Comparison of ENCODE assay signal across 13 mouse cellular contexts in genomic region chr7:120272110-120272509, GRCm38 (mm10). TPM values are rescaled to one million over a fixed set of nuclear protein-coding genes. Genes with fewer than 3 reads are reported as not detected.
DNase-seq lines count a peak whose midpoint lies in the region; ATAC-seq and TF ChIP-seq lines count a peak whose summit lies in the region.
"Had no signal": no experiment of that assay in that cellular context is flagged by ENCODE, and none has a peak within 500 bp of the region (broad histone marks: within the 10 kb centered on the region; RNA-seq: fewer than 3 reads in every experiment).

No protein-coding gene starts in this region.

- no peak overlapping the region for H3K27ac ChIP-seq in kidney, adult 2 months (ENCODE audit: insufficient read depth, low read depth, low read length)
- H3K27ac ChIP-seq in kidney, embryonic 14.5 days (ENCODE audit: low read depth, low read length): no peak overlapping the region
- no peak overlapping the region for H3K27ac ChIP-seq in cerebellum, adult 2 months (ENCODE audit: insufficient read depth, low read length)
- H3K27ac ChIP-seq: heart, embryonic 10.5 days; intestine, embryonic 15.5 days had no signal

- DNase-seq in kidney, adult 2 months: peak; percentile 8
- DNase-seq in brain, adult 2 months (ENCODE audit: low read depth, low spot score): peak; percentile 64
- DNase-seq in cerebellum, adult 2 months: peak; percentile 19 to 63
- DNase-seq in layer of hippocampus, adult 18-20 months (ENCODE audit: low spot score in 2 of 2): peak; percentile 30 to 65
- no peak for DNase-seq in embryo, embryonic 9.5 days (ENCODE audit: extremely low spot score)
- DNase-seq in liver: no peak

- 64% methylated on average over 7 of the region's 7 CpGs for WGBS in kidney, adult 2 months
- WGBS in kidney, embryonic 14.5 days: 79% methylated on average over 7 of the region's 7 CpGs
- WGBS in cerebellum, adult 2 months: 5% methylated on average over 7 of the region's 7 CpGs

- H3K4me1 ChIP-seq in kidney, adult 2 months (ENCODE audit: control insufficient read depth, insufficient read depth, low read length): no peaks in the 10 kb centered on the region
- H3K4me1 ChIP-seq in kidney, embryonic 14.5 days (ENCODE audit: control insufficient read depth, insufficient read depth, low read length): no peaks in the 10 kb centered on the region
- no peaks in the 10 kb centered on the region for H3K4me1 ChIP-seq in cerebellum, adult 2 months (ENCODE audit: control insufficient read depth, insufficient read depth, low read length)
- H3K4me1 ChIP-seq: heart, embryonic 10.5 days; intestine, embryonic 15.5 days had no signal

- no peaks in the 10 kb centered on the region for H3K36me3 ChIP-seq in kidney, adult 2 months (ENCODE audit: control insufficient read depth, insufficient read depth, low read length)
- H3K36me3 ChIP-seq in kidney, embryonic 14.5 days (ENCODE audit: control insufficient read depth, insufficient read depth, low read length): no peaks in the 10 kb centered on the region
- H3K36me3 ChIP-seq: heart, embryonic 10.5 days; intestine, embryonic 15.5 days had no signal

- no peaks in the 10 kb centered on the region for H3K27me3 ChIP-seq in kidney, adult 2 months (replicated peaks; ENCODE audit: control insufficient read depth, insufficient read depth, low read length)
- H3K27me3 ChIP-seq in kidney, embryonic 14.5 days (ENCODE audit: control insufficient read depth, insufficient read depth, low read length): no peaks in the 10 kb centered on the region
- H3K27me3 ChIP-seq in cerebellum, adult 2 months (ENCODE audit: control insufficient read depth, insufficient read depth, low read length): no peaks in the 10 kb centered on the region
- H3K27me3 ChIP-seq: intestine, embryonic 15.5 days had no signal

- no peak for TF ChIP-seq CTCF in kidney, adult 2 months (conservative IDR thresholded peaks at IDR 0.05; ENCODE audit: insufficient read depth, insufficient read length, low read depth, low read length)
- no peak for TF ChIP-seq CTCF in cerebellum, adult 2 months (IDR thresholded peaks at IDR 0.05; ENCODE audit: borderline replicate concordance, insufficient read depth, low read depth, low read length)

- no peak for TF ChIP-seq POLR2A in kidney, adult 2 months (IDR thresholded peaks at IDR 0.05; ENCODE audit: low read depth, low read length)
- TF ChIP-seq POLR2A in cerebellum, adult 2 months (IDR thresholded peaks at IDR 0.05; ENCODE audit: borderline replicate concordance, insufficient read depth, low read length): no peak

- H3K9me3 ChIP-seq in kidney, embryonic 14.5 days (ENCODE audit: control insufficient read depth, low read length): no peaks in the 10 kb centered on the region
- H3K9me3 ChIP-seq: heart, embryonic 10.5 days; intestine, embryonic 15.5 days had no signal

- H3K9ac ChIP-seq in kidney, embryonic 14.5 days (ENCODE audit: low read depth, low read length): no peak overlapping the region
- H3K9ac ChIP-seq: intestine, embryonic 15.5 days had no signal

- H3K4me2 ChIP-seq in kidney, embryonic 14.5 days (replicated peaks; ENCODE audit: low read depth, low read length): no peak overlapping the region
- H3K4me2 ChIP-seq: intestine, embryonic 15.5 days had no signal

- no peak overlapping the region for H3K4me3 ChIP-seq in kidney, adult 2 months (ENCODE audit: insufficient read depth, low read depth, low read length)
- H3K4me3 ChIP-seq in kidney, embryonic 14.5 days (ENCODE audit: low read length): no peak overlapping the region
- no peak overlapping the region for H3K4me3 ChIP-seq in cerebellum, adult 2 months (replicated peaks; ENCODE audit: insufficient read depth, low read depth, low read length)
- H3K4me3 ChIP-seq: heart, embryonic 10.5 days; intestine, embryonic 15.5 days had no signal

- no peak for ATAC-seq in kidney, embryonic 14.5 days (ENCODE audit: low FRiP score, low TSS enrichment)
- ATAC-seq in megakaryocyte-erythroid progenitor cell, adult 5-6 weeks (replicated peaks; ENCODE audit: low FRiP score, low TSS enrichment, poor library complexity, severe bottlenecking): no peak
- ATAC-seq: intestine, embryonic 15.5 days had no signal

RNA-seq across cellular contexts. Expression of gene Abca15, which starts 56.4 kb away (rescaled TPM):
- not detected in 2 replicates for polyA plus RNA-seq in kidney, adult 2 months (2012; rRNA removed)
- not detected in 2 replicates for polyA plus RNA-seq in kidney, embryonic 14.5 days (2014; fragmentation: Nextera tagmentation; extraction: Ambion mirVana)
- polyA plus RNA-seq in cerebellum, adult 2 months (2012; rRNA removed): not detected in 2 replicates
- total RNA-seq in layer of hippocampus, adult 18-20 months (2021): not detected
- total RNA-seq in megakaryocyte-erythroid progenitor cell, adult 5-6 weeks (2014; fragmentation: Nextera tagmentation): not detected in 2 replicates
- not detected in 2 replicates for total RNA-seq in megakaryocyte-erythroid progenitor cell, adult 5-6 weeks (2017)
- total RNA-seq: liver, adult 2 months had no signal
- polyA plus RNA-seq: heart, embryonic 10.5 days; intestine, embryonic 15.5 days; liver, adult 2 months; stomach, embryonic 14.5 days; urinary bladder, adult 2 months had no signal

Comparison
In these comparisons a context has a peak if more than half of its experiments do, and no peak if none do; other contexts are left out.
1. DNase-seq: peak in kidney, adult 2 months (single experiment), brain, adult 2 months (single experiment), cerebellum, adult 2 months (2 of 2) and layer of hippocampus, adult 18-20 months (2 of 2); none in embryo, embryonic 9.5 days (single experiment) and liver (single experiment).